Mouse (Mus musculus): ENCODE results near the gene Cts8. TPM values are rescaled to one million over a fixed set of nuclear protein-coding genes. Genes with fewer than 3 reads are reported as not detected.

Cts8 gene
- not detected in 2 replicates for polyA plus RNA-seq (2014; fragmentation: Nextera tagmentation; extraction: Ambion mirVana)

- Histone ChIP-seq H3K27me3 (replicated peaks; ENCODE audit: control insufficient read depth, insufficient read depth, low read length) (no peaks in the 10 kb centered on the region), H3K4me2 (ENCODE audit: low read length) (no peak within 1 kb of the TSS), H3K4me1 (ENCODE audit: control insufficient read depth, insufficient read depth, low read length) (no peaks in the 10 kb centered on the region), H3K9me3 (replicated peaks; ENCODE audit: control insufficient read depth, low read length) (peaks cover 3% of the 10 kb centered on the region), H3K4me3 (ENCODE audit: low read depth, low read length) (no peak within 1 kb of the TSS), H3K9ac (ENCODE audit: low read length) (no peak within 1 kb of the TSS), H3K36me3 (ENCODE audit: control insufficient read depth, insufficient read depth, low read length) (no peaks in the 10 kb centered on the region), H3K27ac (ENCODE audit: low read depth, low read length) (no peak within 1 kb of the TSS)
- no peak for ATAC-seq
- 85% methylated on average over 2 of the region's 2 CpGs for WGBS
- no peak for DNase-seq (ENCODE audit: low spot score)
Measured at GRCm38 (mm10) chr13:61255258-61255657, at the start of gene Cts8. Gene Cts8 (minus strand): TSS chr13:61255358.

DNA sequence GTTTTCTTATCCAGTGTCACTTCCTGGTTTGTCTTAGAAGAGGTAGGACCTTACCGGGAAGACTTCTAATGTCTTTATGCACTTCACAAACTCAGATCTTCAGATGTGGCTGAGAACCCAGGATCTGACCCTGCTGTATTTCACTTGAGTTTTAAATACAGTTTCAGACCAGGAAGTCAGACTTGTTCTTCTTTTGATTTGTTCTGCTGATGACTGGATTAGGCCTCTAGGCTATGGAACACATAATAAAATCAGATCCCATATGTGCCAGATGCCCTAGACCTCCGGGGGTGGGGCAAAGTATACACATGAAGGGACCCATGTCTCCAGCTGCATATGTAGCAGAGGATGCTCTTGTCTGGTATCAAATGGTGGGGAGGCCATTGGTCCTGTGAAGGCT lies 33.6 kb upstream of the Cts8 start, which contains the start of gene Gm49398:
TSS of gene Gm49398 (minus strand) at position 101 of the 400 bp plus-strand sequence.
- Histone ChIP-seq H3K9ac (ENCODE audit: low read length) (no peak within 1 kb of the TSS), H3K4me2 (ENCODE audit: low read length) (no peak within 1 kb of the TSS), H3K4me1 (ENCODE audit: control insufficient read depth, insufficient read depth, low read length) (no peaks in the 10 kb centered on the region), H3K36me3 (ENCODE audit: control insufficient read depth, insufficient read depth, low read length) (no peaks in the 10 kb centered on the region), H3K27me3 (replicated peaks; ENCODE audit: control insufficient read depth, insufficient read depth, low read length) (no peaks in the 10 kb centered on the region), H3K9me3 (replicated peaks; ENCODE audit: control insufficient read depth, low read length) (peaks cover 17% of the 10 kb centered on the region; the same call in 1 of the 2 replicates), H3K27ac (ENCODE audit: low read depth, low read length) (no peak within 1 kb of the TSS), H3K4me3 (ENCODE audit: low read depth, low read length) (no peak within 1 kb of the TSS)
- no peak for DNase-seq (ENCODE audit: low spot score)
- no peak for ATAC-seq
- WGBS: 81% methylated on average over 2 of the region's 2 CpGs

GRCm38 (mm10) chr13:61241076-61241947 lies 13.8 kb downstream of the Cts8 start:
- ATAC-seq: no peak
- no peak overlapping the region for H3K4me2 ChIP-seq (ENCODE audit: low read length)
- 63% methylated on average over 13 of the region's 13 CpGs for WGBS

GRCm38 (mm10) chr13:61203310-61203709 lies 51.8 kb downstream of the Cts8 start, which contains the start of gene Cts6:
Gene Cts6 (minus strand): TSS chr13:61203410.
- H3K27ac ChIP-seq (ENCODE audit: low read depth, low read length): no peak within 1 kb of the TSS
- WGBS: 97% methylated on average over 3 of the region's 3 CpGs
- no peaks in the 10 kb centered on the region for H3K36me3 ChIP-seq (ENCODE audit: control insufficient read depth, insufficient read depth, low read length)
- no peak within 1 kb of the TSS for H3K4me2 ChIP-seq (ENCODE audit: low read length)
- no peaks in the 10 kb centered on the region for H3K27me3 ChIP-seq (replicated peaks; ENCODE audit: control insufficient read depth, insufficient read depth, low read length)
- no peak for ATAC-seq
- no peak within 1 kb of the TSS for H3K9ac ChIP-seq (ENCODE audit: low read length)
- H3K4me1 ChIP-seq (ENCODE audit: control insufficient read depth, insufficient read depth, low read length): no peaks in the 10 kb centered on the region
- peaks cover 31% of the 10 kb centered on the region for H3K9me3 ChIP-seq (replicated peaks; ENCODE audit: control insufficient read depth, low read length)
- no peak for DNase-seq (ENCODE audit: low spot score)
- no peak within 1 kb of the TSS for H3K4me3 ChIP-seq (ENCODE audit: low read depth, low read length)

More at GRCm38 (mm10) chr13:61241076-61241947, 13.8 kb downstream of the Cts8 start:
- peak; percentile 0 for DNase-seq (ENCODE audit: low spot score)
- Histone ChIP-seq H3K4me3 (ENCODE audit: low read depth, low read length) (no peak overlapping the region), H3K27me3 (replicated peaks; ENCODE audit: control insufficient read depth, insufficient read depth, low read length) (no peaks in the 10 kb centered on the region), H3K27ac (ENCODE audit: low read depth, low read length) (no peak overlapping the region), H3K4me1 (ENCODE audit: control insufficient read depth, insufficient read depth, low read length) (no peaks in the 10 kb centered on the region), H3K9me3 (replicated peaks; ENCODE audit: control insufficient read depth, low read length) (peaks cover 12% of the 10 kb centered on the region), H3K36me3 (ENCODE audit: control insufficient read depth, insufficient read depth, low read length) (no peaks in the 10 kb centered on the region), H3K9ac (ENCODE audit: low read length) (no peak overlapping the region)

Other genes with a start within 250 kb of the Cts8 start
- not detected in 2 replicates for gene Ctsj, start 249.4 kb downstream of the Cts8 start, polyA plus RNA-seq (2014; fragmentation: Nextera tagmentation; extraction: Ambion mirVana)
- not detected in 2 replicates for gene Ctsq, start 214.7 kb downstream of the Cts8 start, polyA plus RNA-seq (2014; fragmentation: Nextera tagmentation; extraction: Ambion mirVana)
- not detected in 2 replicates for gene Ctsr, start 91.1 kb downstream of the Cts8 start, polyA plus RNA-seq (2014; fragmentation: Nextera tagmentation; extraction: Ambion mirVana)
- not detected in 2 replicates for gene Cts6, start 51.9 kb downstream of the Cts8 start, polyA plus RNA-seq (2014; fragmentation: Nextera tagmentation; extraction: Ambion mirVana)
- gene Gm49398, start 33.5 kb upstream of the Cts8 start, polyA plus RNA-seq (2014; fragmentation: Nextera tagmentation; extraction: Ambion mirVana): not detected in 2 replicates
- not detected in 2 replicates for gene Cts7, start 102.8 kb upstream of the Cts8 start, polyA plus RNA-seq (2014; fragmentation: Nextera tagmentation; extraction: Ambion mirVana)